Mouse (Mus musculus) neural tube, embryonic 14.5 days (tissue): Measurements from ENCODE around the gene Coil. TPM values are rescaled to one million over a fixed set of nuclear protein-coding genes. Genes with fewer than 3 reads are reported as not detected.

ENCODE experiments used
- ATAC-seq: fragments of 200-750 bp; cut with Nextera tagmentation; 2 replicates; pipeline ENCODE4 v1.8.0; 2017; ENCODE audit warnings: low read depth, mild to moderate bottlenecking, moderate TSS enrichment, moderate library complexity
- H3K27ac ChIP-seq: fragments of 300-500 bp; sonication (generic); 2 replicates; pipeline ENCODE4 v1.5.1; 2014; ENCODE audit warnings: low read depth, mild to moderate bottlenecking, control low read depth, low read length, moderate library complexity, mixed read lengths
- H3K27me3 ChIP-seq: fragments of 300-500 bp; sonication (generic); 2 replicates; pipeline ENCODE4 v1.6.1; 2014; ENCODE audit warnings: low read length; ENCODE audit not compliant: control insufficient read depth, insufficient read depth
- H3K36me3 ChIP-seq: fragments of 300-500 bp; sonication (generic); 2 replicates; pipeline ENCODE4 v1.6.1; 2014; ENCODE audit warnings: low read length, mixed read lengths; ENCODE audit not compliant: control insufficient read depth, insufficient read depth
- H3K4me1 ChIP-seq: fragments of 300-500 bp; sonication (generic); 2 replicates; pipeline ENCODE4 v1.6.1; 2014; ENCODE audit warnings: low read length; ENCODE audit not compliant: control insufficient read depth, insufficient read depth
- H3K4me2 ChIP-seq: fragments of 300-500 bp; sonication (generic); 2 replicates; pipeline ENCODE4 v1.6.1; 2014; ENCODE audit warnings: mild to moderate bottlenecking, low read depth, low read length, control low read depth
- H3K4me3 ChIP-seq: fragments of 300-500 bp; sonication (generic); 2 replicates; pipeline ENCODE4 v1.5.1; 2014; ENCODE audit warnings: low read depth, low read length, control low read depth, mixed read lengths
- H3K9ac ChIP-seq: fragments of 300-500 bp; sonication (generic); replicated peaks from 2 replicates; pipeline ENCODE4 v1.6.1; 2014; ENCODE audit warnings: low read depth, mild to moderate bottlenecking, control low read depth, low read length, mixed read lengths
- H3K9me3 ChIP-seq: fragments of 300-500 bp; sonication (generic); 2 replicates; pipeline ENCODE4 v1.6.1; 2016; ENCODE audit warnings: low read length; ENCODE audit not compliant: control insufficient read depth
- WGBS: fragments of 180-500 bp; shearing (Covaris S2); extraction: QIAGEN DNeasy Blood & Tissue Kit; methylation state at CpG from one replicate; pipeline ENCODE4 v1.1.7; 2014; 5-methylcytosine and 5-hydroxymethylcytosine counted together
- polyA plus RNA-seq: library from polyadenylated mRNA; unstranded; fragments of >200 nt; fragmentation: Nextera tagmentation; extraction: Ambion mirVana; gene quantifications from 2 replicates; pipeline ENCODE4 v1.2.1, GENCODE M21; 2014

Gene Coil
- polyA plus RNA-seq, result 17.0 TPM in 2 replicates

DNA sequence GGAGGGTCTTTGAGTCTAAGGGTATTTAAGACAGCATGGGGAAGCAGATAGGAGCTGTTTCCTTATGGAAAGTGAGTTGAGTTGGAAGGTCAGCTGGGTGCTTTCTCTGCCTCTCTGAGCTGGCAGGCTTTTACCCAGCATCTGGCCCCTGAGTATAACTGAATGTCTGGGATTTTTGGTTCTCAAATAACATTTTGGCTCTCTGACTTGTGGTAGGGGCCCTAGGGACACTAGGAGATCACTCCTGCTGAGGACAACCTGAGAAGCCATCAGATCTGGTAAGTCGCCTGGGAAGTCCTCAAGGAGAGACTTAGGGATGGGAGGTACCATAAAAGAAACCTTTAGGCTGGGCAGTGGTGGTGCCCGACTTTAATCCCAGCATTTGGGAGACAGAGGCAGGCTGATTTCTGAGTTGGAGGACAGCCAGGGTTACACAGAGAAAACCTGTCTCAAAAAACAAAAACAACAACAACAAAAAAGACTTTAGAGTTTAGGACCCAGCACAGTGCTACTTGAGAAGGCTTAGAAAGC lies at the start of gene Coil:
Gene Coil, plus strand, starts transcription at position 51 of the 531 bp plus-strand sequence.
- no peaks in the 10 kb centered on the region for H3K36me3 ChIP-seq
- no peak within 1 kb of the TSS for H3K9ac ChIP-seq
- 41% methylated on average over 2 of the region's 2 CpGs for WGBS
- no peaks in the 10 kb centered on the region for H3K9me3 ChIP-seq
- ATAC-seq, result no peak
- H3K4me2 ChIP-seq, result no peak within 1 kb of the TSS
- no peak within 1 kb of the TSS for H3K4me3 ChIP-seq
- no peak within 1 kb of the TSS for H3K27ac ChIP-seq
- peaks cover 2% of the 10 kb centered on the region; the same call in 1 of the 2 replicates for H3K4me1 ChIP-seq
- no peaks in the 10 kb centered on the region for H3K27me3 ChIP-seq

- H3K27ac ChIP-seq, result no peak overlapping the region
- no peaks in the 10 kb centered on the region for H3K36me3 ChIP-seq
- H3K9ac ChIP-seq, result no peak overlapping the region
- no peaks in the 10 kb centered on the region for H3K9me3 ChIP-seq
- WGBS, result 96% methylated on average over 5 of the region's 5 CpGs
- no peaks in the 10 kb centered on the region for H3K27me3 ChIP-seq
- H3K4me3 ChIP-seq, result no peak overlapping the region
- no peaks in the 10 kb centered on the region for H3K4me1 ChIP-seq
- no peak for ATAC-seq
- H3K4me2 ChIP-seq, result no peak overlapping the region
These were observed 43.5 kb upstream of the Coil start for GRCm38 (mm10) chr11:88926566-88926965.

GRCm38 (mm10) chr11:88931692-88932530 lies 38.1 kb upstream of the Coil start:
- Histone ChIP-seq H3K27ac (no peak overlapping the region), H3K4me1 (no peaks in the 10 kb centered on the region), H3K4me2 (no peak overlapping the region), H3K36me3 (no peaks in the 10 kb centered on the region), H3K9me3 (no peaks in the 10 kb centered on the region), H3K4me3 (no peak overlapping the region), H3K9ac (no peak overlapping the region), H3K27me3 (no peaks in the 10 kb centered on the region)
- no peak for ATAC-seq
- 76% methylated on average over 14 of the region's 14 CpGs for WGBS

- no peak overlapping the region for H3K4me2 ChIP-seq
- WGBS, result 98% methylated on average over 9 of the region's 9 CpGs
These were observed 37.0 kb upstream of the Coil start for GRCm38 (mm10) chr11:88933030-88933429.

GRCm38 (mm10) chr11:88934089-88935000 lies 35.7 kb upstream of the Coil start:
- no peak for ATAC-seq
- WGBS, result 96% methylated on average over 19 of the region's 19 CpGs
- H3K36me3 ChIP-seq, result no peaks in the 10 kb centered on the region
- H3K4me3 ChIP-seq, result no peak overlapping the region
- H3K27ac ChIP-seq, result no peak overlapping the region
- H3K9ac ChIP-seq, result no peak overlapping the region
- H3K4me1 ChIP-seq, result no peaks in the 10 kb centered on the region
- no peaks in the 10 kb centered on the region for H3K27me3 ChIP-seq
- no peak overlapping the region for H3K4me2 ChIP-seq
- no peaks in the 10 kb centered on the region for H3K9me3 ChIP-seq

More at GRCm38 (mm10) chr11:88933030-88933429, 37.0 kb upstream of the Coil start:
- H3K9me3 ChIP-seq, result no peaks in the 10 kb centered on the region
- no peaks in the 10 kb centered on the region for H3K27me3 ChIP-seq
- H3K4me3 ChIP-seq, result no peak overlapping the region
- no peaks in the 10 kb centered on the region for H3K36me3 ChIP-seq
- ATAC-seq, result no peak
- H3K9ac ChIP-seq, result no peak overlapping the region
- no peaks in the 10 kb centered on the region for H3K4me1 ChIP-seq
- no peak overlapping the region for H3K27ac ChIP-seq

DNA sequence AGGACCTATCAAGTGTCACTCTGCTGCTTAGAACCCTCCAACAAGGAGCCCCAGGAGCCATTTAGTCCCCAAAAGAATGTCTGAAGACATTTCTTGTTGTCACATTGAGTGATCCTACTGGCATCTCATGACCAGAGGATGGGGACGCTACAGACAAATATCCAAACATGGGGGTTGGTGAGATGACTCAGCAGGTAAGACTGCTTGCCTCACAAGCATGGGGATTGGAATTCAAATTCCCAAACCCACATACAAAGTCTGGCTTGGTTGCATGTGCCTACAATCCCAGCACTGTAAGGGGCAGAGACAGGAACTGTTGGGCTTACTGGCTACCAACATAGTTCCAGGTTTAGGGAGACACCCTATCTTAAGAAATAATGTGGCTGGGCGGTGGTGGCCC lies 32.2 kb upstream of the Coil start:
- WGBS, result 96% methylated on average over 2 of the region's 2 CpGs
- ATAC-seq, result no peak
- no peaks in the 10 kb centered on the region for H3K27me3 ChIP-seq
- no peak overlapping the region for H3K9ac ChIP-seq
- no peak overlapping the region for H3K4me2 ChIP-seq
- no peaks in the 10 kb centered on the region for H3K9me3 ChIP-seq
- H3K27ac ChIP-seq, result no peak overlapping the region
- no peaks in the 10 kb centered on the region for H3K4me1 ChIP-seq
- H3K4me3 ChIP-seq, result no peak overlapping the region
- no peaks in the 10 kb centered on the region for H3K36me3 ChIP-seq

DNA sequence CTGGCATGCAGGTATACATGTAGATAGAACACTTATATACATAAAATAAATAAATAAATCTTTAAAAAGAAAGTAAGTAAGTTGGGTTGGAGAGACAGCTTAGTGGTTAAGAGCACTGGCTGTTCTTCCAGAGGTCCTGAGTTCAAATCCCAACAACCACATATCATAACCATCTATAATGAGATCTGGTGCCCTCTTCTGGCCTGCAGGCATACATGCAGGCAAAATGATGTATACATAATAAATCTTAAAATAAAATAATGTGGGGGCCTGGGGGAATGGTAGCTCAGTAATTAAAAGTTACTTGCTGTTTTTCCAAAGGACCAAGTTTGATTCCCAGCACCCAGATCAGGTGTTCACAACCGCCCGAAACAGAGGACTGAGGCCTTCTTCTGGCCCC lies 31.3 kb upstream of the Coil start:
- ATAC-seq, result no peak
- WGBS, result 97% methylated on average over 2 of the region's 2 CpGs
- Histone ChIP-seq H3K4me3 (no peak overlapping the region), H3K36me3 (no peaks in the 10 kb centered on the region), H3K9ac (no peak overlapping the region), H3K27me3 (no peaks in the 10 kb centered on the region), H3K4me1 (no peaks in the 10 kb centered on the region), H3K27ac (no peak overlapping the region), H3K9me3 (no peaks in the 10 kb centered on the region), H3K4me2 (no peak overlapping the region)

- Histone ChIP-seq H3K36me3 (no peaks in the 10 kb centered on the region; the same call in 1 of the 2 replicates), H3K4me2 (no peak overlapping the region), H3K4me3 (no peak overlapping the region), H3K27ac (no peak overlapping the region), H3K9ac (no peak overlapping the region), H3K27me3 (no peaks in the 10 kb centered on the region), H3K9me3 (no peaks in the 10 kb centered on the region), H3K4me1 (no peaks in the 10 kb centered on the region)
- WGBS, result 93% methylated on average over 4 of the region's 4 CpGs
- ATAC-seq, result no peak
These were observed 30.4 kb upstream of the Coil start for GRCm38 (mm10) chr11:88939634-88940033.
